Mouse (Mus musculus) spleen, adult 12 weeks (tissue): Measurements from ENCODE around the gene Sema4g.
"Not testable (repeated sequence)": the region's sequence is repeated elsewhere in the genome, so short reads cannot be mapped to it uniquely, and the experiment has no call there.

Experiments used
- DNase-seq: peaks from one replicate; pipeline ENCODE4 v3.0.0; 2022; ENCODE audit warnings: low spot score

The Sema4g gene

DNA sequence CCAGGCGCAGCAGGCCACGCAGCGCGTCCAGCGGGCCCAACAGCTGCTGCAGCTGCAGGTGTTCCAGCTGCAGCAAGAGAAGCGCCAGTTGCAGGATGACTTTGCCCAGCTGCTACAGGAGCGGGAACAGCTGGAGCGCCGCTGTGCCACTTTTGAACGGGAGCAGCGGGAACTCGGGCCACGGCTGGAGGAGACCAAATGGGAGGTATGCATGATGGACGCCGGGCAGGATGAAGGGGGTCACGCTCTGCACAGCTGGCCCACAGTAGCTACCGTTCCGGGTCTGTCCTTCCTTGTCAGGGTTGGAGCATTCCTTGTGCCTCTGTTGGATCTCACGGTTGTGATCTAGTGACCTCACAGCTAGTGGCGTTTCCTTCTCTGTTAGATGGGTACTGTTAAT lies 35.9 kb downstream of the Sema4g start:
- DNase-seq: no peak

DNA sequence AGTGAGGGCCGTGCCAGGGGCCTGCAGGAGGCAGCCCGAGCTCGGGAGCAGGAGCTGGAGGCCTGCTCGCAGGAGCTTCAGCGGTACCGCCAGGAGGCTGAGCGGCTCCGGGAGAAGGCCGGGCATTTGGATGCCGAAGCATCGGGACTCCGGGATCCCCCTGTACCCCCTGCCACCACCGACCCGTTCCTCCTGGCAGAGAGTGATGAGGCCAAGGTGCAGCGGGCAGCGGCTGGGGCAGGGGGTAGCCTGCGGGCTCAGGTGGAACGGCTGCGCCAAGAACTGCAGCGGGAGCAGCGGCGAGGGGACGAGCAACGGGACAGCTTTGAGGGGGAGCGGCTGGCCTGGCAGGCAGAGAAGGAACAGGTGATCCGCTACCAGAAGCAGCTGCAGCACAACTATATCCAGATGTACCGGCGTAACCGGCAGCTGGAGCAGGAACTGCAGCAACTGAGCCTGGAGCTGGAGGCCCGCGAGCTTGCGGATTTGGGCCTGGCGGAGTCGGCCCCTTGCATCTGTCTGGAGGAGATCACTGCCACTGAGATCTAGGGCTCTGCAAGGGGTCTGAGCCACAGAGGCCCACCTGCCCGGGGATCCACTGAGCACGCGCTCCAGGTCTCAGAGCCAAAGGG lies 37.2 kb downstream of the Sema4g start:
- DNase-seq: no peak

DNA sequence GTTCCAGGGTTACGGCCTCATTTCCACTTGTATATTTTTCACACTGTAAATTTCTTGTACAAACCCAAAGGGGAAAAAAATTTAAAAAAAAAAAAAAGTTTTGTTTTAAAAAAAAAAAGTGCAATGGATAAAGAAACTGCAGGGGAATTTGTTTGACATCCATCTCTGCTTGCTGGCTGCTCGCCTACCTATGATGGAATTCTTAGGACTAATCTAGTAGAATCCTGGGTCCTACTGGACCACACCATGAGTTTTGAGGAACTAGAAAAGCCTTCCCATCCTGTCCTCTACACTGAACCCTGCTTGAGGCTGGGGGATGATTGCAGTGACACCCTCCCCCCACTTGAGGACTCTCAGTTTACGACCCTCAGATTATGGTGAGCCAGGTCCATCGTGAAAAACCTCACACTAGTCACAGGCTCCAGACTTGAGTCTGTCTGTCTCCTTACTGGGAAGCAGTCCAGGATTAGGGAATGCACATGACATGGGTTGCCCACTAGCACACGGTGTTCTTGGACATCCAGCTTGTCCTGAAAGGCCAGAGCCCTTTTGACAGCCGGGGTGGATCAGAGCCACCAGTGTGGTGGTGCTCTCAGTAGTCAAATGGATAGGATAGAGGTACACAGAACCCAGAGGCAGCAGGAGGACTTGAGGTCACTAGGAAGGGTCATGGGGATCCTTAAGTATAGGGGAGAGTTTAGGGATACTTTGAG lies 38.2 kb downstream of the Sema4g start:
- DNase-seq: no peak

DNA sequence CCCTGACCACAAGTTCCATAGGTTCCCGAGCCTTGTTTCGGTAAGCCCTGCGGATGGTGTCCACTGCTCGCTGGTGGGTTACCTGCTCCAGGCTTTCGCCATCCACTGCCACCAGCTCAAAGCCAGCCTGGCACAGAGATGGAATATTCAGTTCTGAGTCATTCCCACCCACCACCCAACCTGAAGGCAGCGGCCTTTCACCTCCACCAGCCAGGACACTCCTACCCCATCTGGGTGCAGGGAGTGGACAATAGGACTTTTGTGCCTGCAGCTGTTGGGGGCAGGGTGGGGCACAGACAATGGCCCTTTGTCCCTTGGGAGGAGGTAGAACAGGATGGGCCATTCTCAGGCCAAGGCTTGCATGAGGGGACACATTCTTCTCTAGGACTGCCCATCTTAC lies 38.9 kb downstream of the Sema4g start:
- no peak for DNase-seq

DNA sequence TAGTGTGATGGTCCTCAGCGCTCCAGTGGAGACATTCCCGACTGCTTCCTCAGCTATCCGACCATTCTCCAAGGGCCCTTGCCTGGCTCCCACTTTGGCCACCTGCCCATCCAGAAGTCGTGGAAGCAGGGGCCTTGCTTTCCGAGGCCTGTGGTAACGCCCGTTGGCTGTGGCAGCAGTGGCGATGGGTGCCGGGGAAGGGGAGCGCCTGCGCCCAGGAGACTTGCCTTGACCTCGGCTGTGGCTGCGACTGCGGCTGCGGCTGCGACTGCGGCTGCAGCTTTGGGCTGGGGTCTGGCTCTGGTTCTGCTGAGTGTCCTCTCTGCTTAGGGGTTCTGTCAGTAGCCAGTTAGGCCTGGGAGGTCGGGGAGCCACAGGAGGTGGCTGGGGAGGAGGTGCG lies 39.8 kb downstream of the Sema4g start:
- no peak for DNase-seq

DNA sequence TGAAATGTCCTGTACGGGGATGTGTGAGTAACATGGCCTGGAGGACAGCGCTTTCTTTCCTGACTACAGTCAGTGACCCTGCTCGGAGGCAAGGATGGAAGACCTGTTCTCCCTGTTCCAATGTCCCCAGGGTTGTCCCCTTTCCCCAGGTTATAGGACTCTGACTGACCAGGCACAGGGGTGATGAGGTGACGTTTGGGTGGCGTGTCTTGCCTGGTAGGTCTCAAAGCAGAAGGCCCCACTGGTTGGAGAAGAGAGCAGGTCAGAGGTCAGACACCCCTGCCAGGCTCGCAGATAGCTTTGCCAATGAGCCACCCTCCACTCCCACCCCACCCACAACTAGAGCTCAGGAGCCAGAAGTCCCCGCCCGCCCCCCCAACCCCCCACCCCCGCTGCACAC lies 40.7 kb downstream of the Sema4g start:
- DNase-seq: no peak

DNA sequence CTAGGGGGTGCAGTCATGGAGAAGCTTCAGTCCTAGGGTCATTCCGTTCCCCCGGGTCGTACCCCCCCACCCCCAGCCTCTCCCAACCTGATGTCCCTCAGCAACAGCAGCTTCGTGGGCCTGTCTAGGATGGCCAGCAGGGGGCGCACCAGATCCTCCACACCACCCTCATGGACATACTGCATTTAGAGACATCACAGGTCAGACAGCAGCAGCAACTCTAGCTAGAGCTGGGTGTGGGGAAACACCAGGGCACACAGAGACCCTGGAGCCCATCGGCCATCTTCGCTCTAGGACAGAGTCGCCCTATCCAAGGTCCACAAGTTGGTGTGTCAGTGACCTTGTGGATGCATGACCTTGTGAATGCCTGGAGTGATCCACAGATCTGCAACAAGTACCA lies 41.2 kb downstream of the Sema4g start:
- peak; percentile 47 for DNase-seq

DNA sequence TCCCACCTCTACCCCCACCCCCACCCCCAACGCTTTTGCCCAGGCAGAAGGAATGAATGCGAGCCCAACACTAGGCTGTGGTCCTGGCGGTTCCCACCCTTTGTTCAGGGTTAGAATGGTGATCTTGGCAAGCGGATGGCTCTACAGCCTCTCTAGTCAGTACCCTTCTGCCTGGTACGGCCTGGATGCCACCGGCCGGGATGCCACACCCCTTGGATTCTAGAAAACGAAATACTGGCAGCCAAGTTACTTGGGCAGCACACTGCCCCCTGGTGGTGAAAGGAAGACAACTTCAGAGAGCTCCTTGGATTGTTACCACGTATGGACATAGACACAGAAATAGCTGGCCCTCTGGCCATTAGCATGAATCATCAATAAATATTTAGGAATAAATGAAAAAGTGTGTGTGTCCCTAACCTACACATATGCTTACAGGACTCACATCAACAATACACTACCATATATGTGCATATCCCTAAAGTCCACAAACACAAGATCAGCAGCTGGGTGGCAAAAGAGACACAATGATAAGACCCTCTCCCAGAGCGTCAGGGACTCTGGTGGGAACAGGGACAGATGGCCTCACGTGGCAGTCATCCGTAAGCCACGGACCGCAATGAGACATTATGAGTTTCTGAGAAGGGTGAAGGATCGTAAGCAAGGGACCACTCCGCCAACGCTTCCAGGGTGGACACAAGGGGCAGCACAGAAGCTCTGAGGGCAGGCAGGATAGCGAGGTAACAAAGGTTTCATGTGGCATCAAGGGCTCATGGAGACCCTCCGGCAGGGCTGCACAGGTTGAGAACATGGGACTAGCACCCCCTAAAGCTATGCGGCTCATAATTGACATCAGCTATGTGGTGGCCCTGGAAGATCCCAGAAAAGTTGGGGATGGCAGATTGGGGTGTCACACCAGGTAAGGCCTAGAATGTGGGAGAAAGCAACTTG lies 42.1 kb downstream of the Sema4g start:
- DNase-seq: peak; percentile 49

DNA sequence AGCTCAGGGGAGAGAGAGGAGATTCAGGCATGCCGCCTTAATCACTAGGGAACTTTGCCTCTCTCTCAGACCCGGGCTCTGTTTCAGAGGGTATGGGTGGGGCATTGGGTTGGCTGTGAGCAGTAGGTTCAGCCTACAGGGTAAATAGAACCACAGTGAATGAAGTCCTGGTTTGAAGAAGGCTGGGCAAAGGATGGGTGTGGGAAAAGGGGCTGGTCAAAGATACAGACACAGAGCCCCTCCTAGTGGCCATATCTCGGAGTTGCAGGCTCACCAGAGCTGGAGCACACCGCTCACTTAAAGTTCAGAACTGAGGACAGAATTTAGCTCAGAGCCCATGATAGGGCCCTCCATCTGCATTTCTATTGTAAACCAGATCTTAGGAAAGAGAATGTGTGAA lies 42.9 kb downstream of the Sema4g start:
- DNase-seq: no peak

DNA sequence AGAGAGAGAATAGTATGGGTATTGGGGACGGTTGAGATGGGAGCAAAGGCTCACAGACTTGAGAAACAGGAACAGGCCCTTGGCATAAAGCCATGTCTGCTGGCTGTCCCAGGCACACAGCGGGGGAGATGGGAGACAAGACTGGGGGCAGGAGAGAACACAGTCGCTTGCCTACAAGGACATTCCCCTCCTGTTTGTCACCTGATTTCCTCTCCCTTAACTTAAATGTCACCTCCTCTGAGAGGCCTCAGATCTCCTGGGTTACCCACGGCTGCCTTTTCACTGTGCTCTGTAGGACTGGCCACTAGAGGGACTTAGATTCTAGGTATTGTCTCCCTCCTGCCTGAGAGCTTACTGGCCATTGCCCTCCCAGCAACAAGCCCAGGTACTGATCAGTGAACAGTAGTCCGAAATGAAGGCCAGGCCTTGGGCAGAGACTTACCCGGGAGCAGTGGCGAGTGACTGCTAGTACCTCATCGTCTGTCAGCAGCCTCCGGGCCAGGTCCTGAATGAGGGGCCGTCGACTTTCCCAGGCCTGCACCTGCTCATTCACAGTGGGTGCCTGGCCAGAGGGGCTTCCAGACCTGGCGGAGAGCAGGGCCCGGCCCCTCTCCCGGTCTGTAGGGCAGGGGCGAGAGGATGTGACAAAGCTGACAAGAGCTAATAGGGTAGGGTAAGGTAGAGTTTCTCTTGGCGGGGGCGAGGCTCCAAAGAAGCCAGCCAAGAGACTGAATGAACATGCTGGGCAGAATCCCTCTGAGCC lies 43.9 kb downstream of the Sema4g start:
- no peak for DNase-seq

DNA sequence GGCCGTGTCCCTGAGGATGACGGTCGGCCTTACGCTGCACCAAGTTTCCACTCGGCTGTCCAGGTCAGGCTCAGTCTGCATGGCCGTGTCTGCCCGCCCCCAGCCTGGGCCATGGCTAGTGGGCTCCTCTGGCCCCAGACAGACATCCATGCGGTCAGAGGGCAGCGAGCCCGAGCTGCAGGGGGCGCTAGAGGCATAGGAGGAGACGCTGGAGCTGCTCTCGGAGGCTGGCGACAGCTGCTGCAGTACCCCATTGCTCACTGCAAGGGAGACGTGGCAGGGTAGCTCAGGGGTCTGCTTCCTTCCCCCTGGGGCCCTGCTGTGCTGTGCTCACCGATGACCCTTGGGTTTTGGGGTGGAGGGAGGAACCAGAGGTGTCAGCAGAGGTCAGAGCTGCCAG lies 48.0 kb downstream of the Sema4g start:
- no peak for DNase-seq

DNA sequence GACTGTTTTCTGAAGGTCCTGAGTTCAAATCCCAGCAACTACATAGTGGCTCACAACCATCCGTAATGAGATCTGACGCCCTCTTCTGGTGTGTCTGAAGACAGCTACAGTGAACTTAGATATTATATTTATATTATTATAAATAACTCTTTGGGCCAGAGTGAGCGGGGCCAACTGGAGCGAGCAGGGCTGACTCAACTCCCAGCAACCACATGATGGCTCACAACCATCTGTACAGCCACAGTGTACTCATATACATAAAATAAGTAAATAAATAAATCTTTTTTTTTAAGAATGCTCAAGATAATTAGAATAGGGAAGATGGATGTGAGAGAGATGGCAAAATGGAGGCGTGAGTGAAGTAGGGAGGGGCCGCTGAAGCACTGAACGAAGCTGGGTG lies 49.3 kb downstream of the Sema4g start:
- not testable (repeated sequence) for DNase-seq

DNA sequence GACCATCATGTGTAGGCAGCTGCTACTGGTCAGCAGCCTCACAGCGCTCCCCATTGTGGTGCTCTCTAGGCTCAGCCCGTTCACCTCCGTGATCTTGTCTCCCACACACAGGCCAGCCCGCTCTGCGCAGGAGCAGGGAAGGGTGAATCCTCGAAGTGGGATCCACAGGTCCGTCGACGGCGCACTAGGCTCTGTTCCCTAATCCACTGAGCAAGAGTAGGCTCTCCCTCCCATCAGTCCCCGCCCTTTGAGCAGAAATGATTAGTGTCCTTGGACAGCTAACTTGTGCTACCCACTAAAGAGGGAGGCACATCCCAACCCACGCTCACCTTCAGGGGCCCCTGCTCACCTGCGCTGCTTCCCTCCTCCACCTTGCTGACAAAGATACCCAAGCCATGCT lies 51.3 kb downstream of the Sema4g start:
- no peak for DNase-seq

DNA sequence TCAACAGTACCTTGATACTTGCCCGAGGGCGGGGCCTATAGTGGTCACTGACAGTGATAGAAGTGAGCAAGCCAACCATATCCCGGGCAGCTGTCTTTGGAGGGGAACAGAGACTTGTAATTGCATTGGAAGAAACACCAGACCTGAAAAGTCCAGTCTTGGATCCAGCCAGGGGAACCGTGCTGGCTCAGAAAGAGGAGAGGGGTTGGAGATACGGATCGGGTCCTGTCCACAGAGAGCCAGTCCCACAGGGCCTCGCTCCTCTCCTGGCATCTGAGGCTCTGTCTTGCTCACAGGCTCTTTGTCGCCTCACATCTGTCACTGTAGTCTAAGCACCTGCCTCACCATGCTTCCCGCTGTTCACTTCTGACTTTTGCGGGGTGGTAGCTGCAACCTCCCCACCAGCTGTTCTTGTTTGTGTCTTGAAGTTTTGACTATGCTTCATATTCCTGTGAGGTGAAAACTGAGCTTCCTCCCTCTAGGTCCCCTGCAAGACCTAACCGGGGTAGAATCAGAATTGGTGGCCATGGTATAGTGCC lies 55.6 kb downstream of the Sema4g start:
- no peak for DNase-seq

DNA sequence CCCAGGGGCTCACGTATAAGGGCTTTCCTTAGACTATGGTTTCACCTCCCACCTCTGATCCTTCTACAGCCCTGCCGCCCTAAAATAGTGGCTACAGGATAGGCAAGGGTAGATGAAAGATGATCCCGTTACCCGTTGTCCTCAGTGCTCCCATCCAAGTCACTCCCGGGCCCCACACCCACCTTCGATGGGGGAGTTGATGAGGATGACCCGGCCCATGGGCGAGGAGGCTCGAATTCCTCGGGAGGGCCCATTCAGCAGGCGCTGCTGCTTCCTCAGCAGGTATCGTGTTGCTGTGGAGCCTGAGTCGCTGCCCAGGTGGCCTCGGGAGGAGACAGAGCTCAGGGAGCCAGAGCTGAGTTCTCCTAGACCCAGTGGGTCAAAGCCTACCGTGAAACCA lies 56.3 kb downstream of the Sema4g start:
- no peak for DNase-seq

DNA sequence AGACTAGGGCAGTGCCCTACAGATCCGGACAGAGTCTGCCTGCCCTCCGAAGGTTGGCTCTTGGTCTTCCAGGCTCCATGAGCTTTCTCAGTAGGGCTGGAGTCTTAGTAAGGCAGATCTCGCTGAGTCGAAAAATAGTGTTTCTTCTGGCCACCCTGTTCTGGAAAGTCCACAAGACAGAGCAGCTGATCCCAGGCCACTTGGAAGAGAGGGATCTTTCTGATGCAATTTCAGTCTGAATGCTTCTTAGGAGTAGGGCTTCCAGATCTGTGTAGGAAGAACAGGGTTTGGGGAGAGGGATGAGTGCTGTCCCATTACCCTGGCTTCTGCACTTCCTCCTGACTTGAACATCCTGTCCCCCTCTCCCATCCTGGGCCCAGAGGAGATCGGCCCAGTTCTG lies 56.8 kb downstream of the Sema4g start, which contains the start of gene Pdzd7:
TSS of gene Pdzd7 (minus strand) at position 67 of the 400 bp plus-strand sequence.
- no peak for DNase-seq

DNA sequence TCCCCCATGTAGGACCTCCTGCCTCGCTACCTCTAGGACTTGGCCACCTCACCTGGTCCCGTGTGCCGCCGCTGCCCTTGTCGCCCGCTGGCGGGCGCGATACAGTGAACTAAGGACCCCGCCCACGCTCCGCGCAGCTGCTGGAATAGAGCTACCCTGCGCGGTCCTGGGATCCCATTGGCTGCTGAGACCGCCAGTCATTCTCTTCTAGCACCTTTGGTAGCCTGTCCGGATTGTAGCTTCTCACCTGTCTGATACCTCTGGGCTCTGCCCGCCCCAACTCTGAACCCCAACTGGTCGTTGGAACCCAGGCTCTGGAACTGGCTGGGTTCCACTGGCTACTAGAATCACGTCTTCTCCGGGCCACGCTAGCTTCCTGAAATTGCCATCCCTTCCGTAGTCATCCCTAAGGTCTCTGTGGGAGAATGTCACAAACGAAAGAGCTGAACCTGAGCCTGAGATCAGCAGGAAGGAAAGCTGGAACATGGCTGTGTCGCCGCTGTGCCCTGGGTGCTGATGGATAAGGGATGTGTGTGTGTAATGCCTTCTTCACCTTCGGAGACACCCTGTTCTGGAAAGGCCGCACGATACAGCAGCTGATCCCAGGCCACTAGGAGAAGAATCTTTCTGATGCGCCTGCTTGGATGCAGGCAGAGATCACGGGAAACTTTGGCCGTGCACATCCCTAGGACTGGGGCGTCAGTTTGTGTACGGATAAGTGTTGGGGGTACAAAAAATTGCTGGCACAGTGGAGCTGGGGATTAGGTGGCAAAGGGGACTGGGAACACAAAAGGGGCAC lies 57.8 kb downstream of the Sema4g start:
- DNase-seq: peak; percentile 26

DNA sequence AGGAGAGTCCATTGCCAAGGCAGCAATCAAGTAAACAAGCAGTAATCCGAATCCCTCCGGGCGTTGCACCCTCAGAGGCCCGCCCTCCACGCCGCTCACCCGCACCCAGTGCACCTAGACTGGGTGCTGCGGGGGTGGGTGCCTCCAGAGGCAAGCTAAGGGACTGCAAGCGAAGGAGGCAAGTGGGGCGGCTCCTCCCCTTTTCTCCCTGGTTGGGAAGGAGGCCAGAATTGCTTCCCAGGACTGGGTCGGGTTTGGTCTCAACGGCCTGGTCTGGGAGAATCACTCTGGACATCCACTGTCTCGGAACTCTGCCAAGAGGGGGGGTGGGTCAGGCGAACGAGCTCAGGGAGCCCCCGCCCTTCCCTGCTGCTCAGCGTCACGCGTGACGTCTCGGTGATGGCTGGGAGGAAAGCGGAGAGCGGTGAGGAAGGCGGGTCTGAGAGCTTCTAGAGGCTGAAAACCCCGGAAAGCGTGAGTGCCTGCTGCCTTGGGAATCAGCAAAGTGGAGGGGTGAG lies 58.6 kb downstream of the Sema4g start, which contains the start of gene Sfxn3:
TSS of gene Sfxn3 (plus strand) at position 87 of the 518 bp plus-strand sequence.
- peak; percentile 78 for DNase-seq

DNA sequence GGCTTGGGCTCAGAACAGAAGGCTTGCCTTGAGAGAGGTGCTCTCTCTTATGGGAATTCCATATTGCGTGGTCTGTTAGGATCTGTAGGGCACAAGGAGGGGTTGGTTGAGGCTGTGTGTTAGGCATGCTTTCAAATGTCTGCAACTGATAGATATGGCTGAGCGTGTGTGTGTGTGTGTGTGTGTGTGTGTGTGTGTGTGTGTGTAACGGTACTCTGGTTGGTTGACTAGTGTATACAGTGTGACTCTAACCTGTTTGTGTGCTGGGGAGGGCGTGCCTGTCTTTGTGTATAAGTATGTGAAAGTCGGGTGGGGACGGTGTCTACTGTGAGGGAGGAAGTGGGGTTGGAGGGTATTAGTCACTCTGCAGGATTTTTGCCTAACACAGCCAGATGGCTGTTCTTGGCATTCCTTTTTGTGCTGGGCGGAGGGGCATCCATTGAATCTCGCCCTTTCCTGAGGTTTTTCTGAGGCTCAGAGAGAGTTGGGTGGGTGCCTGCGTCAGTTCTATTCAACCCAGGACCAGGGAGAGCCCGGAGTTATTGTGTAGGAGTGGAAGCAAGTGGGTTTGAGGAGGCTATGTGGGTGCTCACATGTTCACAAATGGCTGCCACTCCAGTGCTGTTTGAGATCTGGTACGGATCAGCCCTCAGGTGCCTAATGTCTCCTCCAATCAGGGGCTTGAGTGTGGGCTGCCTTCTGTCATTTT lies 59.2 kb downstream of the Sema4g start:
- peak; percentile 21 for DNase-seq
